Mouse (Mus musculus) heart, postnatal 0 days (tissue): ENCODE results near the gene BC049352. TPM values are rescaled to one million over a fixed set of nuclear protein-coding genes. Genes with fewer than 3 reads are reported as not detected.

Experiments
- ATAC-seq: fragments of 200-750 bp; cut with Nextera tagmentation; 2 replicates; pipeline ENCODE4 v1.8.0; 2017; ENCODE audit warnings: low read depth, moderate number of reproducible peaks, moderate library complexity; ENCODE audit not compliant: insufficient read depth
- DNase-seq: peaks from one replicate; pipeline ENCODE4 v3.0.0-alpha.2; 2016; ENCODE audit warnings: low spot score
- H3K27ac ChIP-seq: fragments of 300-500 bp; sonication (generic); 2 replicates; pipeline ENCODE4 v1.5.1; 2014; ENCODE audit warnings: low read depth, mild to moderate bottlenecking
- H3K27me3 ChIP-seq: fragments of 300-500 bp; sonication (generic); 2 replicates; pipeline ENCODE4 v1.6.1; 2014; ENCODE audit warnings: low read length, mixed read lengths; ENCODE audit not compliant: control insufficient read depth, insufficient read depth
- H3K36me3 ChIP-seq: fragments of 300-500 bp; sonication (generic); replicated peaks from 2 replicates; pipeline ENCODE4 v1.6.1; 2014; ENCODE audit warnings: low read length, mixed read lengths; ENCODE audit not compliant: control insufficient read depth, insufficient read depth
- H3K4me1 ChIP-seq: fragments of 300-500 bp; sonication (generic); 2 replicates; pipeline ENCODE4 v1.6.1; 2014; ENCODE audit warnings: antibody characterized with exemption; ENCODE audit not compliant: control insufficient read depth, insufficient read depth
- H3K4me2 ChIP-seq: fragments of 300-500 bp; sonication (generic); 2 replicates; pipeline ENCODE4 v1.6.1; 2014; ENCODE audit warnings: low read depth, mild to moderate bottlenecking, low read length, moderate library complexity
- H3K4me3 ChIP-seq: fragments of 300-500 bp; sonication (generic); 2 replicates; pipeline ENCODE4 v1.5.1; 2014; ENCODE audit warnings: low read depth, low read length
- H3K9ac ChIP-seq: fragments of 300-500 bp; sonication (generic); replicated peaks from 2 replicates; pipeline ENCODE4 v1.6.1; 2014; ENCODE audit warnings: low read depth, low read length, mixed read lengths
- H3K9me3 ChIP-seq: fragments of 300-500 bp; sonication (generic); replicated peaks from 2 replicates; pipeline ENCODE4 v1.6.1; 2016; ENCODE audit warnings: low read length; ENCODE audit not compliant: control insufficient read depth
- CTCF ChIP-seq: IDR thresholded peaks from 2 replicates; pipeline ENCODE4 v1.5.1; 2016; ENCODE audit warnings: antibody characterized with exemption, control low read depth, low read depth
- EP300 ChIP-seq: IDR thresholded peaks from 2 replicates; pipeline ENCODE4 v1.6.1; 2016; ENCODE audit warnings: antibody characterized with exemption, low read depth
- WGBS: fragments of 180-500 bp; shearing (Covaris S2); extraction: QIAGEN DNeasy Blood & Tissue Kit; methylation state at CpG from one replicate; pipeline ENCODE4 v1.1.7; 2014; 5-methylcytosine and 5-hydroxymethylcytosine counted together
- polyA plus RNA-seq: library from polyadenylated mRNA; unstranded; fragments of >200 nt; fragmentation: Nextera tagmentation; extraction: Ambion mirVana; gene quantifications from 2 replicates; pipeline ENCODE4 v1.2.1, GENCODE M21; 2015
- total RNA-seq: library from RNA; depleted of rRNA; stranded (reverse); fragments of >200 nt; gene quantifications from 2 replicates; pipeline ENCODE4 v1.2.3, GENCODE M21; 2014; ENCODE audit warnings: low replicate concordance

The BC049352 gene
- total and polyA plus RNA-seq, 2 experiments from 2014 or later = not detected

GRCm38 (mm10) chr9:45272213-45272612 is 90.4 kb downstream of the BC049352 start:
- Histone ChIP-seq H3K4me3 (no peak overlapping the region), H3K4me2 (no peak overlapping the region), H3K9me3 (no peaks in the 10 kb centered on the region), H3K9ac (no peak overlapping the region), H3K36me3 (no peaks in the 10 kb centered on the region), H3K4me1 (no peaks in the 10 kb centered on the region; the same call in 1 of the 2 replicates), H3K27me3 (peaks cover 39% of the 10 kb centered on the region), H3K27ac (no peak overlapping the region)
- no peak for TF ChIP-seq CTCF
- no peak for TF ChIP-seq EP300
- 40% methylated on average over 5 of the region's 5 CpGs for WGBS
- DNase-seq (no peak), ATAC-seq (no peak)

GRCm38 (mm10) chr9:45274218-45274617 is 92.4 kb downstream of the BC049352 start:
- no peak for DNase-seq
- no peak overlapping the region for H3K9ac ChIP-seq
- ATAC-seq = no peak
- WGBS = 70% methylated on average over 4 of the region's 4 CpGs
- H3K4me2 ChIP-seq = no peak overlapping the region
- H3K4me1 ChIP-seq = no peaks in the 10 kb centered on the region
- H3K27ac ChIP-seq = no peak overlapping the region
- peaks cover 19% of the 10 kb centered on the region for H3K27me3 ChIP-seq
- TF ChIP-seq CTCF (no peak), EP300 (no peak)
- no peaks in the 10 kb centered on the region for H3K9me3 ChIP-seq
- no peaks in the 10 kb centered on the region for H3K36me3 ChIP-seq
- no peak overlapping the region for H3K4me3 ChIP-seq

- no peaks in the 10 kb centered on the region for H3K4me1 ChIP-seq
- no peak for ATAC-seq
- DNase-seq = no peak
- no peak overlapping the region for H3K27ac ChIP-seq
- WGBS = 87% methylated on average over 2 of the region's 2 CpGs
- H3K9ac ChIP-seq = no peak overlapping the region
- H3K9me3 ChIP-seq = no peaks in the 10 kb centered on the region
- H3K4me2 ChIP-seq = no peak overlapping the region
- H3K36me3 ChIP-seq = no peaks in the 10 kb centered on the region
- H3K4me3 ChIP-seq = no peak overlapping the region
- TF ChIP-seq EP300 = no peak
- no peak for TF ChIP-seq CTCF
- peaks cover 14% of the 10 kb centered on the region; the same call in 1 of the 2 replicates for H3K27me3 ChIP-seq
Measured at GRCm38 (mm10) chr9:45274635-45275034, 92.8 kb downstream of the BC049352 start.

- no peak for ATAC-seq
- DNase-seq = no peak
- Histone ChIP-seq H3K27me3 (0 out of 2 replicates have a peak, but pooled peaks cover 3% of the 10 kb centered on the region), H3K4me2 (no peak overlapping the region), H3K9me3 (no peaks in the 10 kb centered on the region), H3K36me3 (no peaks in the 10 kb centered on the region), H3K27ac (no peak overlapping the region), H3K4me1 (no peaks in the 10 kb centered on the region), H3K9ac (no peak overlapping the region), H3K4me3 (no peak overlapping the region)
- 64% methylated on average over 3 of the region's 3 CpGs for WGBS
- TF ChIP-seq EP300 = no peak
- TF ChIP-seq CTCF = no peak
Measured at GRCm38 (mm10) chr9:45280059-45280458, 98.3 kb downstream of the BC049352 start.

- H3K36me3 ChIP-seq = no peaks in the 10 kb centered on the region
Measured at GRCm38 (mm10) chr9:45280891-45281290, 99.1 kb downstream of the BC049352 start.

GRCm38 (mm10) chr9:45282466-45282865 is 100.7 kb downstream of the BC049352 start:
- Histone ChIP-seq H3K4me3 (no peak overlapping the region), H3K36me3 (no peaks in the 10 kb centered on the region), H3K27ac (no peak overlapping the region), H3K4me2 (no peak overlapping the region), H3K4me1 (no peaks in the 10 kb centered on the region), H3K9ac (no peak overlapping the region), H3K27me3 (0 out of 2 replicates have a peak, but pooled peaks cover 3% of the 10 kb centered on the region), H3K9me3 (no peaks in the 10 kb centered on the region)
- 73% methylated on average over 5 of the region's 5 CpGs for WGBS
- no peak for TF ChIP-seq CTCF
- TF ChIP-seq EP300 = no peak
- DNase-seq (no peak), ATAC-seq (no peak)

More at GRCm38 (mm10) chr9:45280891-45281290, 99.1 kb downstream of the BC049352 start:
- no peak for ATAC-seq
- 0 out of 2 replicates have a peak, but pooled peaks cover 3% of the 10 kb centered on the region for H3K27me3 ChIP-seq
- no peak overlapping the region for H3K9ac ChIP-seq
- H3K4me1 ChIP-seq = no peaks in the 10 kb centered on the region
- H3K9me3 ChIP-seq = no peaks in the 10 kb centered on the region
- H3K4me3 ChIP-seq = no peak overlapping the region
- no peak overlapping the region for H3K27ac ChIP-seq
- no peak overlapping the region for H3K4me2 ChIP-seq
- WGBS = 70% methylated on average over 3 of the region's 3 CpGs
- DNase-seq = no peak
- no peak for TF ChIP-seq EP300
- TF ChIP-seq CTCF = no peak
